Mouse (Mus musculus) cerebellum, adult 11-12 months (tissue): ENCODE measurements at regions not wholly inside any gene's neighbourhood (a gene's known extent, or its start where the extent isn't known, plus 50 kb on each side); places are given as distances from the start of the nearest gene placed in this dataset.
"Not testable (repeated sequence)": the region's sequence is repeated elsewhere in the genome, so short reads cannot be mapped to it uniquely, and the experiment has no call there.

Source experiments
- DNase-seq: peaks from one replicate; pipeline ENCODE4 v3.0.0; 2022

- no peak for DNase-seq
Measured at GRCm38 (mm10) chr13:111860931-111861330, 52.1 kb upstream of the Map3k1 start.

GRCm38 (mm10) chr13:111862316-111862715 lies 53.5 kb upstream of the Map3k1 start:
- DNase-seq: no peak

- no peak for DNase-seq
Measured at GRCm38 (mm10) chr13:111865956-111866355, 57.2 kb upstream of the Map3k1 start.

DNA sequence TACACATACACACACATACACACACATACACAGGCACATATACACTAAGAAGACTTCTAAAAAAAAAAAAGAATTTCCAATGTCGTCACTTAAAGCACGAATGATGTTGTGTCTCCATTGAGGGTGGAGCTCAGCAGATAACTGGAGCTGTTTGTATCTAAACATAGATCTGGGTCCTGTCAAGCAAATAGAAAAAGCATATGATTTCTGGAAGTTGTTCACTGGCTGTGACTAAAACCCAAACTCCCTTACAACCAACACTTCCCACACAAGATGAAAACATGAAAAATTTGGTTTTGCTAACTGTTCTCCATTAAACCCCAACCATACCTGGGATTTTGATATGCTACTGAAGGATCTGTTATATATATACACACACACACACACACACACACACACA lies 58.5 kb upstream of the Map3k1 start:
- no peak for DNase-seq

DNA sequence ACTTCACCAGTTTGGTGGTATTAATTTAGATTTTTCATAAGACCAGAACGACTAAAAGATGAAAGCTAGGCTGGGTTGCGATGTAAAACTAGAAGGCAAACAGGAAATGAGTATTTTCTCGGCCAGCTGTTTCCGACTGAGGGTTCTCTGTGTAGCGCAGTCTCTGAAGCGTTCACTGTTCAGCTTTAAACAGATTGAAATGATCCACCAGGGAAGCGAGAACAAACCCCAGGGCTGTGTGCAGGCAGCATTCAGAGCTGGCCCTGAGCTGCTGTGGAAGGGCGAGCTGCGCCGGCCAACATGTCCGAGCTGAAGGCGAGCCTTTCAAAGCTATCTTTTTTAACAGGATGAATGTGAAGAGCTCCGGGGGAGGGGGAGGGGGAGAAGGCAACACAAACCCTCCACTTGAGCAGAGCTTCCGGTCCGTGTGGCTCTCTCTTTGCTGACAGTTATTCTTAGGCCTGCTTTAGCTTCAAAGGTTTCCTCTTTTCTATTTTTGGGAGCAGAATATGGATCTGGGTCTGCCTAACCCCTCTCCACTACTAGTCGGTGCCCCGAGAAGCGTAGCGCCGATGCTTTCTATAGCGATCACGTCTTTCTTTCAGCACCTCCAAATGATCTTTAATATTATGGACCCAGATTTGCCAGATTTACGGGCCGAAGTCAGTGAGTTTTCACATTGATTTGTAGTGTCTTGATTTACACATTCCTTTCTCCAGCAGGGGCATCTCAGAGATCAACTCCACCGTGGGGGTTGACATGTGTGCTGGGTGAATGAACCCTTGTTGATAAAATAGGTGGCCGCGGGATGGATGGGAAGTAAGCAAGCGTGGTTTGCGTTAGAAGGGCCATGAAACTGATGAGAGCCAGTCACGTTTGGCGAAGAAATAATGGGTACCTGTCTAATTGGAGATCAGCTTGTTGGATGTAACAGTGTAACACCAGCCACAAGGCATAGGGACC lies 59.3 kb upstream of the Map3k1 start:
- no peak for DNase-seq

GRCm38 (mm10) chr13:111868947-111869346 lies 60.2 kb upstream of the Map3k1 start:
- no peak for DNase-seq

- DNase-seq: no peak
Measured at GRCm38 (mm10) chr13:111869771-111870437, 61.1 kb upstream of the Map3k1 start.

DNA sequence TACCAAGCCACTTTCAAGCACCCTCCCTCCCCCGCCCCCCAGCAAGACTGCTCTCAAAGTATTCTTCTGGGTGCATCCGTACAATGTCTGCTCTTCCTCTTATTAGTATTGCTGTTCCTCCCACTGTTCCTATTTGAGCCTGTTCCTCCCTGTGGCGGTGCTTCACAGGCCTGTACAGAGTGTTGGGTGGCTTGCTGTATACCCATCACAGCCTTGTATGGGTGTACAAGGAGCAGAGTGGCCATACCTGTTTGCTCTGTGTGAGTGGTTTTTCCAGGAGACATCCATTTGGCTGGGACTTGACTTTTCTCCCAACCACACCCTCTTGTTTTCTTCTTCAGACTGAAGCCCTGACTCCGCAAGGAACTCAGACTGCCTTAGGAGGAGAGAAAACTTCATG lies 61.7 kb upstream of the Map3k1 start:
- no peak for DNase-seq

DNA sequence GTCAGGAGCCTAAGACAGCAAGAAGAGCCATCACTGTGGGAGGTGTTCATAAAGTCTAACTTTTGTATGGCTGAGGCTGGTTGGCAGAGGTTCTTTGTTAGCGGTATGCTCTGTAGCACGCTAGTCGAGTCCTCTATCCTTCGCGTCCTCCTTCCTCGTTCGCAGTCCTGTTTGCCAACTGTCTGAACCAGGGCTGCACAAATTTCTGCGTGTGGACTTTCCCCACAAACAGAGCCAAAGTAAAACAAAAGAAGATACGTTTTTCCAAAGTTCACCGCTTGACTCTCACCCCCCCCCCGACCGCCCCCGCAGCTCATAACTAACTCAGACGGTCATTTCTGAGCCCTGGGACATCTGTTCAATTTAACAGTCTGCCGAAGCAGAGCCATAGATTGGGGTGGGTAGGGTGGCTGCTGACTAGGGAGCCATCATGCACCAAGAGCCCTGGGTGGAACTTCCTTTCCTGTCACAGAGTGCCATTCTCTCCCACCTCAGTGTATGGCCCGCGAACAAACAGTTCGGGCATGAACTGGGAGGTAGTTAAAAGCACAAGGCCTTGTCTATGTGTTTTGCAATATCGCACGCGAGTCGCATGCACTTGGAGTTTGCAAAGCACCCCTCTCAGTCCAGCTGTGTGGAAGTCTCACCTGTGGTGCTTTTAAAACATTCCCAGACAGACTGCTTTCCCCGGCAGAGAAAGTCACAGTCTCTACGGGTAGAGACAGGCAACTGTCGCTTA lies 63.0 kb upstream of the Map3k1 start:
- DNase-seq: no peak

DNA sequence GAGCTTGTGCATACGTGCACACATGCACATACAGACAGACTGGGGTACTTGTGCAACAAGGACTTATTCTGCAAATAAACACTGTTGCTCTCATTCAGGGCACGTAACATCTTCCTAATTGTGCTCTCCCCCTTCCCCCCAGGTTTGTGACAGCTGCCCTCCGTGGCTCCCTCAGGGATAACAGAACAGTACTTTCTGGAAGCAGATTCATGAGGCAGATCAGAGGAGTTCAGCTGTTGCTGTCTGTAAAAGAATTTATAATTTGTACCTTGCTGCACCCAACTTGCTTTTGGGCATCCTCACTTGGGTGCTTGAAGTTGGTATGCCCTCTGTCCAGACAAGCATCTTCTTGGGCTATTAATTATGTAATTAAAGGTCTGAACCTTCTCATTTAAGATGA lies 65.5 kb upstream of the Map3k1 start:
- no peak for DNase-seq

DNA sequence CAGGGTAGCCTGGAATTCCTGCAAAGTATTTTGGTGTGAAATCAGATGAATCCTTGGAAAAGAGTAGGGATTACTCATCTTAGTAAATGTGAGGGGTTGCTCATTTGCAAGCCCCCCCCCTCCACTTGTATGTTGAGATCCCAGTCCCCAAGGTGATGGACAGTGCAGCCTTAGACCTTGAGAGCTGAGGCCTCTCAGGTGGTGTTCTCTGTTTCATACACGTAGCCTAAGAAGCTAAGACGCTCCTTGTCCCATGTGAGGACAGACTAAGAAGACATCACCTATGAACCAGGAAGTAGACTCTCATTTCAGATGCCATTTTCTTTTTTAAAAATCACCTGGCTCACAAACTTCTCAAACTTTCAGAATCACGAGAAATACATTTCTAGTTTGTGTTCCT lies 67.6 kb upstream of the Map3k1 start:
- DNase-seq: no peak

- no peak for DNase-seq
Measured at GRCm38 (mm10) chr13:111876847-111877246, 68.1 kb upstream of the Map3k1 start.

GRCm38 (mm10) chr13:111883768-111884566 lies 75.2 kb upstream of the Map3k1 start:
- DNase-seq: not testable (repeated sequence)

DNA sequence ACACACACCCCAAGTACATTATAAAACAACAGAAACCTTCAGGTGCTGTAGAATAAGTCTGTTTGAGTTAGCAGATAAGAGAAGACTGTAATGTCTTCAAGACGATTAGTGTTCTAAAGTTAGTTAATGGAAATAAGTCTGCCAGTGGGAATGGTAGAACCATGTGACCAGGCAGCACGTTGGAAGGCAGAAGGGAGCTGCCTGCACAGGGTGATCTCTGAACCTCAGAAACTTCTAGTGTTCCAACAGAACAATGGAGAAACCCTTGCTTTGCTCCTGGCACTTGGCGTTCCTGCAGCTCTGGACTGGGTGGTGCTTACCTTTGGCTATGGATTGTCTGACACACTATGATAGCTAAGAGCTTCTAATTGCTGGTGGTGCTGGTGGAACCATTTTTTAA lies 82.0 kb upstream of the Map3k1 start:
- DNase-seq: no peak

DNA sequence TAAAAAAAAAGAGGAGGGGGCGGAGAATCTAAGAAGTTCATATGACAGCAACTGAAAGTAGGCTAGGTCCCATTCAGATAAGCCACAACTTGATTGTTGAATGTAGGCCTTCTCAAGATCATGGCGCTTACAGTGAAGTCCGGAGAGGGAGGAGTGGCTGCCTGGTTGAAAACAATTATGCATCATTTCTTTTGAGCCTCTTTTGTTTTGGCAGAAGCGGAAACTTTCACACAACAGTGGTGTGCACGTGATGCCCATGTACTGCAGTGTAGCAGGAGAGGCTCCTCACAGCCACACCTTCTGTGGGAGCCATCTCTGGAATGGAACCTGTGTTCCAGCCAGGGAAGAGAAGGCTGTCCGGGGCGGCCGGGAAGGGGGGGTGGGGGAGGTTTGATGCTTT lies 83.3 kb upstream of the Map3k1 start:
- DNase-seq: no peak

DNA sequence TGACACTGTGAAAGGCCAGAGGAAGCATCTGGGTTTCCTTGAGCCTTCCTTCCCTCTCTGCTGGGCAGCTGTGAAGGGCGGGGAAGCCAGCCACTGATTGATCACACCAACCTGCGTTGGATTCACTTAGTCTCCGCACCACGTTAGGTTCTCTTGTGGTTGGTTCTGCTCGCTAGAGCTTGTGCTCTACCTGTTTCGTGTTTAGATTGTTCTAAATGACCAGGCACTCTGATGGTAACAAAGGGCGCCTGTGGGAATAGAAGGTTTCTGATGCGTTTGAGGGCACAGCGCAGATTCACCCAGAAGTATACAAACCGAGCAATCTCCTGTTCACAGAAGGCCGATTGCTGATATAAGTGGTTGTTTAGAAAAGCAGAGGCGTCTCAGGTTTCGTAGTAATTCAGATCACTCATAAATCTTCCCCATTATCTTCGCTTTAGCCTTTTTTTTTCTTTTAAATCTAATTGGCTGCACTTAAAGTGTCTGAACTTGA lies 84.5 kb upstream of the Map3k1 start:
- DNase-seq: no peak

GRCm38 (mm10) chr13:111894804-111895478 lies 86.1 kb upstream of the Map3k1 start:
- DNase-seq: no peak

GRCm38 (mm10) chr13:111896279-111896678 lies 87.5 kb upstream of the Map3k1 start:
- no peak for DNase-seq

- DNase-seq: no peak
Measured at GRCm38 (mm10) chr13:111903361-111903760, 94.6 kb upstream of the Map3k1 start.

GRCm38 (mm10) chr13:111903931-111904330 lies 95.1 kb upstream of the Map3k1 start:
- no peak for DNase-seq

GRCm38 (mm10) chr13:111904616-111905212 lies 95.9 kb upstream of the Map3k1 start:
- peak; percentile 62 for DNase-seq
